Mouse (Mus musculus) E14TG2a.4 (cell line): ENCODE data around the gene Prrc2b.

Source experiments
- CTCF ChIP-seq: conservative IDR thresholded peaks from 2 replicates; pipeline ENCODE4 v1.5.1; 2014; ENCODE audit warnings: low read length
- NANOG ChIP-seq: IDR thresholded peaks from 2 replicates; pipeline ENCODE4 v1.6.1; 2014; ENCODE audit warnings: borderline replicate concordance, low read length, mixed read lengths
- POU5F1 ChIP-seq: IDR thresholded peaks from 2 replicates; pipeline ENCODE4 v1.6.1; 2014; ENCODE audit warnings: low read length, borderline replicate concordance

GRCm38 (mm10) chr2:32216506-32216905 lies 65.6 kb downstream of the Prrc2b start:
- TF ChIP-seq CTCF (no peak), POU5F1 (no peak), NANOG (no peak)
